27 mouse cellular contexts compared by ENCODE assay signal in genomic region chr2:112826571-112826970, GRCm38 (mm10).
DNase-seq lines count a peak whose midpoint lies in the region.
"Had no signal": no experiment of that assay in that cellular context is flagged by ENCODE, and none has a peak within 500 bp of the region (broad histone marks: within the 10 kb centered on the region; RNA-seq: fewer than 3 reads in every experiment).

No protein-coding gene starts in this region.

- DNase-seq in ES-CJ7 (ENCODE audit: low read depth, low spot score) (peak; percentile 31), R1 (ENCODE audit: low read depth, low spot score) (peak; percentile 62)
- DNase-seq in embryo, embryonic 9.5 days (ENCODE audit: extremely low spot score): peak; percentile 31
- peak; percentile 34 for DNase-seq in limb, embryonic 10.5 days (ENCODE audit: low spot score)
- no peak for DNase-seq in adrenal gland, postnatal 4 days (ENCODE audit: low spot score in 2 of 2)
- DNase-seq in heart, postnatal 10 days: no peak
- no peak for DNase-seq in thymus, postnatal 0 days (ENCODE audit: low spot score)
- DNase-seq: adrenal gland, postnatal 14 days; cerebellum, adult 11-12 months; cerebellum, adult 9-11 months; gastrocnemius, adult 2 months; gastrocnemius, postnatal 36 days; heart, adult 18-20 months; kidney, adult 18-20 months; kidney, postnatal 25 days; liver, embryonic 13.5 days; right cerebral cortex, adult 18-20 months; spleen, adult 18-20 months; thymus, postnatal 14 days had no signal

- H3K27ac ChIP-seq in limb, embryonic 10.5 days: no peak overlapping the region
- H3K27ac ChIP-seq: embryonic facial prominence, embryonic 15.5 days; forebrain, embryonic 12.5 days; gastrocnemius, adult 2 months; hindbrain, embryonic 15.5 days; kidney, embryonic 15.5 days; layer of hippocampus, adult 2 months; left cerebral cortex, adult 2 months; liver, embryonic 13.5 days; lung, embryonic 15.5 days; neural tube, embryonic 12.5 days had no signal

- no peaks in the 10 kb centered on the region for H3K27me3 ChIP-seq in limb, embryonic 10.5 days (ENCODE audit: low read depth, poor library complexity, severe bottlenecking)
- H3K27me3 ChIP-seq: embryonic facial prominence, embryonic 15.5 days; forebrain, embryonic 12.5 days; hindbrain, embryonic 15.5 days; kidney, embryonic 15.5 days; liver, embryonic 13.5 days; lung, embryonic 15.5 days; neural tube, embryonic 12.5 days had no signal

- no peak overlapping the region for H3K4me3 ChIP-seq in limb, embryonic 10.5 days
- H3K4me3 ChIP-seq: embryonic facial prominence, embryonic 15.5 days; forebrain, embryonic 12.5 days; gastrocnemius, adult 2 months; hindbrain, embryonic 15.5 days; kidney, embryonic 15.5 days; layer of hippocampus, adult 2 months; left cerebral cortex, adult 2 months; liver, embryonic 13.5 days; lung, embryonic 15.5 days; neural tube, embryonic 12.5 days had no signal

- H3K36me3 ChIP-seq in limb, embryonic 10.5 days: no peaks in the 10 kb centered on the region
- H3K36me3 ChIP-seq: embryonic facial prominence, embryonic 15.5 days; forebrain, embryonic 12.5 days; hindbrain, embryonic 15.5 days; kidney, embryonic 15.5 days; liver, embryonic 13.5 days; lung, embryonic 15.5 days; neural tube, embryonic 12.5 days had no signal

- no peaks in the 10 kb centered on the region for H3K9me3 ChIP-seq in limb, embryonic 10.5 days (replicated peaks)
- H3K9me3 ChIP-seq: embryonic facial prominence, embryonic 15.5 days; forebrain, embryonic 12.5 days; hindbrain, embryonic 15.5 days; kidney, embryonic 15.5 days; liver, embryonic 13.5 days; lung, embryonic 15.5 days; neural tube, embryonic 12.5 days had no signal

- H3K4me1 ChIP-seq in limb, embryonic 10.5 days: peaks cover 11% of the 10 kb centered on the region
- H3K4me1 ChIP-seq: embryonic facial prominence, embryonic 15.5 days; hindbrain, embryonic 15.5 days; kidney, embryonic 15.5 days; liver, embryonic 13.5 days; lung, embryonic 15.5 days had no signal

- 34% methylated on average over 4 of the region's 4 CpGs for WGBS in limb, embryonic 10.5 days

- intact Hi-C loops in heart, postnatal 10 days (cut with DNase I): no loop called here

Comparison
In these comparisons a context has a peak if more than half of its experiments do, and no peak if none do; other contexts are left out.
1. DNase-seq: peak in ES-CJ7 (single experiment), R1 (single experiment), embryo, embryonic 9.5 days (single experiment) and limb, embryonic 10.5 days (single experiment); none in adrenal gland, postnatal 4 days (0 of 2), heart, postnatal 10 days (0 of 2) and thymus, postnatal 0 days (single experiment).